Mouse (Mus musculus): ENCODE results near the gene Fxyd3.
A peak's percentile ranks its signal among the peaks of the same experiment; 100 is the strongest.

Fxyd3 gene

GRCm38 (mm10) chr7:31076492-31076891, at the start of gene Fxyd3:
TSS of gene Fxyd3 (minus strand) at chr7:31076704.
- no peak for DNase-seq (ENCODE audit: low spot score)

- DNase-seq (ENCODE audit: low spot score), result no peak
Measured at GRCm38 (mm10) chr7:31125116-31125515, 48.6 kb upstream of the Fxyd3 start.

DNA sequence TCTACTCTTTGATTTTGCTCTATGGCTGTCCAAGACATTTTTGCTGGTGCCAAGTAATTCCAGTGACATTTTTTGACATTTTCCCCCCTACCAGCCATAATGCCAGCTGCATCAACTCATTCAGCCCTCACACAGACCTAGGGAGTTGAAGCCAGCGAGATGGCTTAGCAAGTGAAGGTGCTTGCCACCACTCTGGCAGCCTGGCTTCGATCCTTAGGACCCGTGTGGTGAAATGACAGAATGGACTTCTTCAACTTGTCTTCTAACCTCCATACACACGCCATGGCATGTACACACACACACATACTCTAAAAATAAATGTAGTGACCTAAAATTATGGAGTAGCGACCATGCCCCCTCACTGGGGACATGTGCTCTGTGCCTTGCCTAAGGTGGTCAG, 47.9 kb upstream of the Fxyd3 start:
- DNase-seq (ENCODE audit: low spot score), result no peak

- DNase-seq (ENCODE audit: low spot score), result no peak
Measured at GRCm38 (mm10) chr7:31123697-31124096, 47.2 kb upstream of the Fxyd3 start.

- no peak for DNase-seq (ENCODE audit: low spot score)
Measured at GRCm38 (mm10) chr7:31122641-31123631, 46.4 kb upstream of the Fxyd3 start.

GRCm38 (mm10) chr7:31119556-31119955, 43.1 kb upstream of the Fxyd3 start:
- no peak for DNase-seq (ENCODE audit: low spot score)

DNA sequence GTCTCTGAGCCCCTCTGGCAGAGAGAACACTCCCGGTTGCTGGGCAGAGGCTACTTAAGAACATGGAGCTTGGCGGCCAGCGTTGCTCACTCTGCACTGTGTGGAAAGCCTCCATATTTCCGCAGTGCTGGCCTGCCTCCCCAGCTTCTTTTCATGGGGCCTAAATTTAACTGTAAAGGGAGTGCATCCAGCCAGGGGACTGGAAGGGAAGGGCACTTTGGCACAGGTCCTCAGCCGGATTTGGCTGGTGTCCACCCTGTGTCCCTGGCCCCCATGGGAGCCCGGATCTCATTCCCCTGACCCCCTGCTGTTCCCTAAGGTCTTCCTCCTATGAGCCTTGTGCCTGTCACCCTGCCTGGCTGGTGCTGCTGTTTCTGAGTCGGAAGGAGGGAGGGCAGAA, 42.0 kb upstream of the Fxyd3 start:
- no peak for DNase-seq (ENCODE audit: low spot score)

- DNase-seq (ENCODE audit: low spot score), result no peak
Measured at GRCm38 (mm10) chr7:31117465-31117864, 41.0 kb upstream of the Fxyd3 start.

DNA sequence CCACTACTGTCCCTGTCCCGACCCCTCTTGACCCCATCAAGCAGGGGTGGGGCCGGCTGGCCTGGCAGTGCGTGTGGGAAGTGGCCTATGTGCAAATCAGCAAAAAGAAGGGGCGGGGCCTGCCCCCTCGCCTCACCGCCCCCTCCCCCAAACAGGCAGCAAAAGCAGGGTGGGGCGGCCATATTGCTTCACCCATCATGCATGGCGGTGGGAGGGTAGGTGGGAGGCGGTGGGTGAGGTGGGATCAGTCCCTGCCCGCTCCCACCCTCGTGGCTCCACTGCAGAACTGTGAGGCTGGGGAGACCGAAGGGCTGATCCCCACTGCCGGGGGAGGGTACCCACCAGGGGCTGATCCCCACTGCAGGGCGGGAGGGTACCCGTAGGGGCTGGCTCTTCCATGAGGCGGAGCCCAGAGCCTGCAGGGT, 40.2 kb upstream of the Fxyd3 start:
- no peak for DNase-seq (ENCODE audit: low spot score)

- DNase-seq (ENCODE audit: low spot score), result no peak
Measured at GRCm38 (mm10) chr7:31115587-31116043, 39.1 kb upstream of the Fxyd3 start.

DNA sequence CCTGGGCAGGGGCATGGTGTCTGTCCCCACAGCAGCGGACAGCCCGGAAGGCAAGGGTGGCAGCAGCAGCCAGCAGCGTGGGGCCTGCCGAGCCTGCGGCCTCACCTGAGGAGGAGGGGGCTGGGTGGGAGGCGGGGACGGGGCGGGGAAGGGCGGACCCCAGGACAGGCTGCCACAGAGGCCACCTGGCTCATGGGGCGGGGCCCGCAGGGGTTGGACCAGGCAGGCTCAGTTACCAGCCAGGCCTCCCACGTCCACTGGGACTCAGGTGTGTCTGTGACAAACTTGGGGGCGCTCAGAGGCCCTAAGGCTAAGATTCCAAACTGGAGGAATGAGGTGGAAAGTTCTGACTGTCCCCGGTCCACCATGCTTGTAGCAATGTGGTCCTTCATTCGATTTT, 38.7 kb upstream of the Fxyd3 start, which contains the start of gene Hpn:
Gene Hpn (minus strand): TSS at position 109 of the 400 bp plus-strand sequence.
- no peak for DNase-seq (ENCODE audit: low spot score)

- no peak for DNase-seq (ENCODE audit: low spot score)
Measured at GRCm38 (mm10) chr7:31114646-31115045, 38.1 kb upstream of the Fxyd3 start.

GRCm38 (mm10) chr7:31113800-31114199, 37.3 kb upstream of the Fxyd3 start:
- DNase-seq (ENCODE audit: low spot score), result no peak

DNA sequence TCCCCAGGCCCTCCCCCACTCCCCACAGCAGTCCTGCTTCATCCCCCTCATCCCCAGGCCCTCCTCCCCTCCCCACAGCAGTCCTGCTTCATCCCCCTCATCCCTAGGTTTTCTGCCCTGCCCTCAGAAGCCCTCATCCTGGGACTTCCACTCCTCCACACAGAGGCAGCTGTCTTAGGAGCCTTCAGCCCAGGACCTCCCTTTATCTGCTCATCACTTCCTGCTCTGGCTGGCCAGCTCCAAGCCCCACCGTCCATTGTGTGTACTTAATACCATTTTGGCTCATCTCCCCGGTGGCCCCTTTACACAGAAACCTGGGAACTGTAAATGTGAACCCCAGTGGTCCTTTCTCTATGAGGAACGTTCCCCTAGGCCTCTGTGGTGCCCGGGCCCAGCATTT, 35.5 kb upstream of the Fxyd3 start:
- no peak for DNase-seq (ENCODE audit: low spot score)

DNA sequence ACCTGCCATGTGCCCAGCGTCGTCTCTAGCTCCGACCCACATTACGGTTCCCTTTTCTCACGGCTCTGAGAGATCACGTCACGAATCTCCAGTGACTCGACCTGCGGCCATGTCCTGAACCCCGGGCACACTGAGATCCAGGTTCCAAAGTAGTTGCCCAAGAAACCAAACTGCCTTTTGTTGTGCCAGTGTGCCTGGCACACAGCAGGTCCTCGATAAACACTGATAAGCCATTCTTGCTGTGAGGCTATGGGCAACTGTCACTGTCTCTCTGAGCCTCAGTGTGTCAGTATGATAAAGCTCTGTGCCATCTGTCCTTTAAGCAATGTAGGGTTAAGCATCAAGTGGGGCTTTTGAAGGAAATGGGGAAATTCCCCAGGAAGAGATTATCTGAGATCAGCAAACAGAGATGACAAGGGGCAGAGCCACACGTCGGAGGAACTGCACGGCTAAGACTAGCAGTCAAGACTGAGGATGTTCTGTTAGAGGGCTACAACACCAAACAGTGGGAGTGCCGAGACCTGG, 34.4 kb upstream of the Fxyd3 start:
- DNase-seq (ENCODE audit: low spot score), result no peak

- DNase-seq (ENCODE audit: low spot score), result no peak
Measured at GRCm38 (mm10) chr7:31109796-31110195, 33.3 kb upstream of the Fxyd3 start.

GRCm38 (mm10) chr7:31109091-31109490, 32.6 kb upstream of the Fxyd3 start:
- DNase-seq (ENCODE audit: low spot score), result no peak

- DNase-seq (ENCODE audit: low spot score), result no peak
Measured at GRCm38 (mm10) chr7:31107781-31108180, 31.3 kb upstream of the Fxyd3 start.

- DNase-seq (ENCODE audit: low spot score), result no peak
Measured at GRCm38 (mm10) chr7:31106166-31106565, 29.7 kb upstream of the Fxyd3 start.

DNA sequence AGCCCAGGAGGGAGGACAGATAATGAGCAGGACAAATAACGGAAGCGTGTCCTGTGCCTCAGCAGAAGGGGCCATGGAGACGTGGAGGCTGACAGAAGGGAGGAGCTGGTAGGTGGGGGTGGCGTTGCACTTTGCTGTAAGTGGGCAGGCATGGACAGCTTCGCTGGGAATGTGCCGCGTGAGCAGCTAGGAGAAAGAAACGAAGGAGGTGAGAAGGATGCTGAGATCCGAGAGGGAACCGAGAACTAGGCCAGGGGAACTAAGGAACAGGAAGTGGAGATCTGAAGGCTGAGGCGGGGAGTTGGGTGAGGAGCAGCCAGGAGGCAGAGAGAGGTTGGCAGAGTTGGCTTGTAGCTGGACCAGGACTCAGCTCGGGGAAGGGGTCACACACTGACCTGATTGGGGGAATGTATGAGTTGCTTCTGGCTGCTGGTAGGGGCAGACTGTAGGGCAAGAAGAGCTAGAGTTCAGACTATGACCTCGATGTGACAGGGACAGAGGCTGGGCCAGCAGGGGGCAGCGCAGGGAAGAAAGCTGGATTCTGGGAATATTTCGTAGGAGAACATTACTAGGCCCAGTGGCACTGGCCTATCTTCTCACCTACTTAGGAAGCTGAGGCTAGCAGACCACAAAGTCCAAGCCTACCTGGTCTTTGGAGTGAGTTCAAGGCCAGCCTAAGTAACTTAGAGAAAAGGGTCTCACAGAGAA, 28.7 kb upstream of the Fxyd3 start:
- DNase-seq (ENCODE audit: low spot score), result peak; percentile 42

DNA sequence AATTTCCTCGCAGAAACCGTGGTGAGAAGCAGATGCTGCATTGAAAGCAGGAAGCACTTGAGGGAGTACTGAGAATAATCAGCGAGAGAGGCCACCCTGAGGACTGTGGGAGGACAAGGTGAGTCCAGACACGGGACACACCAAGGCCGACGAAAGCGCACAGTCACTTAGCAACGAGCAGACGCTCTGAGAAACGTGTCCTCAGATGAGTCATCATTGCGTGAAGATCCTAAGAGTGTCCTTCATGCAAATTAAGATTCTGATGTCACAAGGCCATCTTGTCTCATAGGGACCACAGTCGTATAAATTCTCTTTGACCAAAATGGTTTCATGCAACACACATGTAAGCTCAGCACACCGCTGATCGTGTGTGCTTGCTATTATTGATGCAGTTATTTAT, 24.3 kb upstream of the Fxyd3 start:
- no peak for DNase-seq (ENCODE audit: low spot score)

- DNase-seq (ENCODE audit: low spot score), result no peak
Measured at GRCm38 (mm10) chr7:31099612-31099982, 23.1 kb upstream of the Fxyd3 start.

Data from ovary, postnatal 10 days (tissue).